In genomic region chr1:154065336-154066329, GRCm38 (mm10) we compare ENCODE assay signal across 11 mouse cellular contexts.
DNase-seq lines count a peak whose midpoint lies in the region; ATAC-seq and TF ChIP-seq lines count a peak whose summit lies in the region.
"Had no signal": no experiment of that assay in that cellular context is flagged by ENCODE, and none has a peak within 500 bp of the region (broad histone marks: within the 10 kb centered on the region; RNA-seq: fewer than 3 reads in every experiment).

No protein-coding gene starts in this region.

- TF ChIP-seq POLR2A in myocyte (IDR thresholded peaks at IDR 0.05; ENCODE audit: insufficient read length, low read depth) = no peak

- H3ac ChIP-seq in myocyte (ENCODE audit: control insufficient read depth, insufficient read length) = no peak overlapping the region

- no peaks in the 10 kb centered on the region for H3K79me2 ChIP-seq in myocyte (ENCODE audit: control insufficient read depth, insufficient read depth)

- no peak overlapping the region for H3K27ac ChIP-seq in liver, embryonic 16.5 days (ENCODE audit: low read length)
- no peak overlapping the region for H3K27ac ChIP-seq in liver, embryonic 11.5 days (ENCODE audit: low read depth, low read length)
- peak overlapping the region; percentile 94 for H3K27ac ChIP-seq in brown adipose tissue, adult 24 weeks (replicated peaks; ENCODE audit: low read depth, low read length)
- H3K27ac ChIP-seq: embryonic facial prominence, embryonic 13.5 days had no signal

- no peaks in the 10 kb centered on the region; the same call in 1 of the 2 replicates for H3K4me1 ChIP-seq in liver, embryonic 16.5 days (ENCODE audit: control insufficient read depth, low read depth, low read length)
- H3K4me1 ChIP-seq in liver, embryonic 11.5 days (replicated peaks; ENCODE audit: control insufficient read depth, insufficient read depth, low read length) = no peaks in the 10 kb centered on the region
- H3K4me1 ChIP-seq in brown adipose tissue, adult 24 weeks (ENCODE audit: control insufficient read depth, insufficient read depth, insufficient read length, low read length) = peaks cover 7% of the 10 kb centered on the region; the same call in 1 of the 2 replicates

- no peaks in the 10 kb centered on the region for H3K27me3 ChIP-seq in liver, embryonic 16.5 days (ENCODE audit: control insufficient read depth, insufficient read depth, low read depth, low read length)
- H3K27me3 ChIP-seq in liver, embryonic 11.5 days (replicated peaks; ENCODE audit: control insufficient read depth, insufficient read depth, low read length) = no peaks in the 10 kb centered on the region
- no peaks in the 10 kb centered on the region for H3K27me3 ChIP-seq in myocyte (ENCODE audit: control insufficient read depth, insufficient read depth, insufficient read length)
- H3K27me3 ChIP-seq: embryonic facial prominence, embryonic 13.5 days had no signal

- no peak overlapping the region for H3K4me2 ChIP-seq in liver, embryonic 16.5 days (ENCODE audit: low read depth, low read length)
- no peak overlapping the region for H3K4me2 ChIP-seq in liver, embryonic 11.5 days
- H3K4me2 ChIP-seq in myocyte (ENCODE audit: low read depth) = peak overlapping the region; percentile 62
- H3K4me2 ChIP-seq: embryonic facial prominence, embryonic 13.5 days had no signal

- H3K9ac ChIP-seq in liver, embryonic 16.5 days (ENCODE audit: low read depth, low read length) = no peak overlapping the region
- no peak overlapping the region for H3K9ac ChIP-seq in liver, embryonic 11.5 days (ENCODE audit: low read depth, low read length)
- H3K9ac ChIP-seq: embryonic facial prominence, embryonic 13.5 days had no signal

- no peaks in the 10 kb centered on the region for H3K9me3 ChIP-seq in liver, embryonic 16.5 days (replicated peaks; ENCODE audit: control insufficient read depth, low read length)
- H3K9me3 ChIP-seq in liver, embryonic 11.5 days (ENCODE audit: control insufficient read depth, low read length) = no peaks in the 10 kb centered on the region

- no peak for DNase-seq in liver, embryonic 11.5 days (ENCODE audit: low spot score)
- DNase-seq in heart, postnatal 4 days = peak; percentile 45
- no peak for DNase-seq in spleen, postnatal 14 days (ENCODE audit: low spot score in 2 of 2)

- WGBS in liver, embryonic 16.5 days (ENCODE audit: insufficient replicate concordance) = 65% methylated on average over 18 of the region's 18 CpGs
- WGBS in liver, embryonic 11.5 days = 79% methylated on average over 18 of the region's 18 CpGs

- no peaks in the 10 kb centered on the region for H3K36me3 ChIP-seq in liver, embryonic 16.5 days (ENCODE audit: control insufficient read depth, insufficient read depth)
- H3K36me3 ChIP-seq in liver, embryonic 11.5 days (ENCODE audit: control insufficient read depth, insufficient read depth, low read length) = no peaks in the 10 kb centered on the region
- H3K36me3 ChIP-seq in myocyte (ENCODE audit: control insufficient read depth, insufficient read depth) = no peaks in the 10 kb centered on the region
- H3K36me3 ChIP-seq: embryonic facial prominence, embryonic 13.5 days had no signal

- ATAC-seq in liver, embryonic 16.5 days (ENCODE audit: low read depth) = peak; percentile 49
- no peak for ATAC-seq in liver, embryonic 11.5 days (replicated peaks; ENCODE audit: low FRiP score)
- no peak for ATAC-seq in megakaryocyte progenitor cell, adult 5-6 weeks (replicated peaks; ENCODE audit: poor library complexity)
- ATAC-seq in inflammation-experienced regulatory T-cells, adult 6 months = no peak
- ATAC-seq: midbrain, embryonic 16.5 days; Patski had no signal

- no peak overlapping the region for H3K4me3 ChIP-seq in liver, embryonic 16.5 days (ENCODE audit: low read depth, low read length)
- no peak overlapping the region for H3K4me3 ChIP-seq in liver, embryonic 11.5 days (ENCODE audit: low read depth, low read length)
- H3K4me3 ChIP-seq in brown adipose tissue, adult 24 weeks (ENCODE audit: insufficient read depth, low read depth, low read length) = no peak overlapping the region
- H3K4me3 ChIP-seq in myocyte = no peak overlapping the region
- H3K4me3 ChIP-seq: embryonic facial prominence, embryonic 13.5 days had no signal

TF ChIP-seq in myocyte, 11 proteins besides CTCF, POLR2A, EP300 and RAD21:
- TF ChIP-seq TCF12 (IDR thresholded peaks at IDR 0.05; ENCODE audit: insufficient read depth, poor library complexity, severe bottlenecking) (no peak), E2F4 (IDR thresholded peaks at IDR 0.05; ENCODE audit: insufficient read depth) (no peak), POLR2AphosphoS2 (IDR thresholded peaks at IDR 0.05; ENCODE audit: insufficient read length, low read depth) (no peak), TCF3 (IDR thresholded peaks at IDR 0.05; ENCODE audit: insufficient read length, low read depth) (no peak), USF1 (IDR thresholded peaks at IDR 0.05; ENCODE audit: low read depth) (no peak), REST (IDR thresholded peaks at IDR 0.05; ENCODE audit: insufficient read depth, insufficient read length) (no peak)
TF ChIP-seq in myocyte: peak in this region for 0.
